Mouse (Mus musculus): ENCODE data around the gene Cacna2d3.

Cacna2d3 gene

GRCm38 (mm10) chr14:28932746-28933293 is 788.8 kb downstream of the Cacna2d3 start:
- no peak for DNase-seq (ENCODE audit: low spot score)

- DNase-seq (ENCODE audit: low spot score): no peak
Measured at GRCm38 (mm10) chr14:28923180-28923961, 798.3 kb downstream of the Cacna2d3 start.

GRCm38 (mm10) chr14:28918871-28919270 is 802.8 kb downstream of the Cacna2d3 start:
- DNase-seq (ENCODE audit: low spot score): no peak

- DNase-seq (ENCODE audit: low spot score): no peak
Measured at GRCm38 (mm10) chr14:28915004-28915403, 806.7 kb downstream of the Cacna2d3 start.

GRCm38 (mm10) chr14:28907659-28908058 is 814.0 kb downstream of the Cacna2d3 start:
- no peak for DNase-seq (ENCODE audit: low spot score)

GRCm38 (mm10) chr14:28892530-28892929 is 829.1 kb downstream of the Cacna2d3 start:
- no peak for DNase-seq (ENCODE audit: low spot score)

- DNase-seq (ENCODE audit: low spot score): no peak
Measured at GRCm38 (mm10) chr14:28887373-28887772, 834.3 kb downstream of the Cacna2d3 start.

GRCm38 (mm10) chr14:28886661-28887060 is 835.0 kb downstream of the Cacna2d3 start:
- no peak for DNase-seq (ENCODE audit: low spot score)

- DNase-seq (ENCODE audit: low spot score): no peak
Measured at GRCm38 (mm10) chr14:28870983-28871382, 850.7 kb downstream of the Cacna2d3 start.

- no peak for DNase-seq (ENCODE audit: low spot score)
Measured at GRCm38 (mm10) chr14:28870382-28870781, 851.3 kb downstream of the Cacna2d3 start.

GRCm38 (mm10) chr14:28864925-28865324 is 856.7 kb downstream of the Cacna2d3 start:
- DNase-seq (ENCODE audit: low spot score): no peak

- no peak for DNase-seq (ENCODE audit: low spot score)
Measured at GRCm38 (mm10) chr14:28861142-28861541, 860.5 kb downstream of the Cacna2d3 start.

All from ovary, postnatal 10 days (tissue).